Mouse (Mus musculus): ENCODE results near the gene Tmem18. TPM values are rescaled to one million over a fixed set of nuclear protein-coding genes. Genes with fewer than 3 reads are reported as not detected.
A peak's percentile ranks its signal among the peaks of the same experiment; 100 is the strongest.

The Tmem18 gene
- total RNA-seq (2018; cell fraction: chromatin; rRNA removed), result 10 to 100 TPM in 21 of 26 experiments, 1 to 10 TPM in 5; 6.3 to 54.7 (median 24.4) TPM
- 10 to 100 TPM in 20 of 26 experiments, 1 to 10 TPM in 6; 6.8 to 22.0 (median 12.9) TPM for total RNA-seq (2018; cell fraction: cytosol; rRNA removed)
- total RNA-seq (2018; cell fraction: nucleus; rRNA removed), result 10 to 100 TPM in 24 of 26 experiments, 1 to 10 TPM in 2; 9.4 to 41.1 (median 15.9) TPM
- 14.2 to 19.3 TPM (median 18.3 TPM) in 3 replicates for polyA plus RNA-seq (2018)

- Histone ChIP-seq H3K4me3 (ENCODE audit: inconsistent target) (peak within 1 kb of the TSS; percentile 82), H3K36me3 (ENCODE audit: inconsistent target) (peaks cover 31% of the 10 kb centered on the region), H3K79me2 (ENCODE audit: inconsistent target) (peaks cover 9% of the 10 kb centered on the region; the same call in 1 of the 2 replicates), H3K27ac (peak within 1 kb of the TSS; percentile 45)
- under 1% methylated on average over 35 of the region's 35 CpGs for WGBS (ENCODE audit: missing documents)
Measured at GRCm38 (mm10) chr12:30584356-30584740, at the start of gene Tmem18. Gene Tmem18, plus strand, starts transcription at chr12:30584426.

- Histone ChIP-seq H3K79me2 (ENCODE audit: inconsistent target) (no peaks in the 10 kb centered on the region), H3K36me3 (ENCODE audit: inconsistent target) (no peaks in the 10 kb centered on the region), H3K4me3 (ENCODE audit: inconsistent target) (no peak overlapping the region)
Measured at GRCm38 (mm10) chr12:30557349-30557748, 26.9 kb upstream of the Tmem18 start.

GRCm38 (mm10) chr12:30561411-30561810, 22.8 kb upstream of the Tmem18 start:
- WGBS (ENCODE audit: missing documents), result 23% methylated on average over 11 of the region's 11 CpGs
- Histone ChIP-seq H3K27ac (no peak overlapping the region), H3K79me2 (ENCODE audit: inconsistent target) (no peaks in the 10 kb centered on the region), H3K36me3 (ENCODE audit: inconsistent target) (no peaks in the 10 kb centered on the region), H3K4me3 (ENCODE audit: inconsistent target) (no peak overlapping the region)

More at GRCm38 (mm10) chr12:30557349-30557748, 26.9 kb upstream of the Tmem18 start:
- no peak overlapping the region for H3K27ac ChIP-seq

- Histone ChIP-seq H3K79me2 (ENCODE audit: inconsistent target) (no peaks in the 10 kb centered on the region), H3K4me3 (ENCODE audit: inconsistent target) (no peak overlapping the region), H3K27ac (no peak overlapping the region), H3K36me3 (ENCODE audit: inconsistent target) (no peaks in the 10 kb centered on the region)
- whole genome bisulfite sequencing (ENCODE audit: missing documents), result 85% methylated on average over 4 of the region's 4 CpGs
Measured at GRCm38 (mm10) chr12:30572075-30572474, 12.2 kb upstream of the Tmem18 start.

- no peak overlapping the region for H3K4me3 ChIP-seq (ENCODE audit: inconsistent target)
- H3K27ac ChIP-seq, result no peak overlapping the region
- WGBS (ENCODE audit: missing documents), result 72% methylated on average over 3 of the region's 3 CpGs
- no peaks in the 10 kb centered on the region for H3K79me2 ChIP-seq (ENCODE audit: inconsistent target)
- no peaks in the 10 kb centered on the region for H3K36me3 ChIP-seq (ENCODE audit: inconsistent target)
Measured at GRCm38 (mm10) chr12:30575952-30576351, 8.3 kb upstream of the Tmem18 start.

GRCm38 (mm10) chr12:30578019-30578418, 6.2 kb upstream of the Tmem18 start:
- WGBS (ENCODE audit: missing documents), result 22% methylated on average over 5 of the region's 5 CpGs
- H3K79me2 ChIP-seq (ENCODE audit: inconsistent target), result no peaks in the 10 kb centered on the region

GRCm38 (mm10) chr12:30581277-30581676, 2.9 kb upstream of the Tmem18 start:
- 94% methylated on average over 10 of the region's 10 CpGs for WGBS (ENCODE audit: missing documents)

More at GRCm38 (mm10) chr12:30578019-30578418, 6.2 kb upstream of the Tmem18 start:
- no peak overlapping the region for H3K4me3 ChIP-seq (ENCODE audit: inconsistent target)
- H3K36me3 ChIP-seq (ENCODE audit: inconsistent target), result no peaks in the 10 kb centered on the region
- no peak overlapping the region for H3K27ac ChIP-seq

GRCm38 (mm10) chr12:30583586-30584355, 455 bp upstream of the Tmem18 start:
- H3K36me3 ChIP-seq (ENCODE audit: inconsistent target), result peaks cover 26% of the 10 kb centered on the region
- peaks cover 9% of the 10 kb centered on the region; the same call in 1 of the 2 replicates for H3K79me2 ChIP-seq (ENCODE audit: inconsistent target)
- H3K27ac ChIP-seq, result peak overlapping the region; percentile 45
- 17% methylated on average over 12 of the region's 12 CpGs for WGBS (ENCODE audit: missing documents)
- H3K4me3 ChIP-seq (ENCODE audit: inconsistent target), result peak overlapping the region; percentile 82

More at GRCm38 (mm10) chr12:30581277-30581676, 2.9 kb upstream of the Tmem18 start:
- Histone ChIP-seq H3K36me3 (ENCODE audit: inconsistent target) (0 out of 2 replicates have a peak, but pooled peaks cover under 1% of the 10 kb centered on the region), H3K4me3 (ENCODE audit: inconsistent target) (no peak overlapping the region), H3K79me2 (ENCODE audit: inconsistent target) (peaks cover 9% of the 10 kb centered on the region; the same call in 1 of the 2 replicates), H3K27ac (no peak overlapping the region)

GRCm38 (mm10) chr12:30584863-30585262, 637 bp downstream of the Tmem18 start:
- H3K27ac ChIP-seq, result peak overlapping the region; percentile 45

GRCm38 (mm10) chr12:30591832-30592231, 7.6 kb downstream of the Tmem18 start:
- H3K4me3 ChIP-seq (ENCODE audit: inconsistent target), result no peak overlapping the region
- WGBS (ENCODE audit: missing documents), result 96% methylated on average over 5 of the region's 5 CpGs
- H3K27ac ChIP-seq, result no peak overlapping the region
- H3K36me3 ChIP-seq (ENCODE audit: inconsistent target), result peaks cover 48% of the 10 kb centered on the region
- no peaks in the 10 kb centered on the region for H3K79me2 ChIP-seq (ENCODE audit: inconsistent target)

More at GRCm38 (mm10) chr12:30584863-30585262, 637 bp downstream of the Tmem18 start:
- H3K79me2 ChIP-seq (ENCODE audit: inconsistent target), result peaks cover 9% of the 10 kb centered on the region; the same call in 1 of the 2 replicates
- peak overlapping the region; percentile 82 for H3K4me3 ChIP-seq (ENCODE audit: inconsistent target)
- peaks cover 34% of the 10 kb centered on the region for H3K36me3 ChIP-seq (ENCODE audit: inconsistent target)
- WGBS (ENCODE audit: missing documents), result 19% methylated on average over 6 of the region's 6 CpGs

- Histone ChIP-seq H3K4me3 (ENCODE audit: inconsistent target) (no peak overlapping the region), H3K36me3 (ENCODE audit: inconsistent target) (0 out of 2 replicates have a peak, but pooled peaks cover 2% of the 10 kb centered on the region)
- WGBS (ENCODE audit: missing documents), result 36% methylated on average over 6 of the region's 8 CpGs
Measured at GRCm38 (mm10) chr12:30596818-30597407, 12.7 kb downstream of the Tmem18 start.

GRCm38 (mm10) chr12:30598955-30599354, 14.7 kb downstream of the Tmem18 start:
- WGBS (ENCODE audit: missing documents), result 68% methylated on average over 3 of the region's 3 CpGs
- H3K36me3 ChIP-seq (ENCODE audit: inconsistent target), result no peaks in the 10 kb centered on the region
- no peaks in the 10 kb centered on the region for H3K79me2 ChIP-seq (ENCODE audit: inconsistent target)
- peak overlapping the region; percentile 32 for H3K27ac ChIP-seq
- H3K4me3 ChIP-seq (ENCODE audit: inconsistent target), result no peak overlapping the region

More at GRCm38 (mm10) chr12:30596818-30597407, 12.7 kb downstream of the Tmem18 start:
- Histone ChIP-seq H3K79me2 (ENCODE audit: inconsistent target) (no peaks in the 10 kb centered on the region), H3K27ac (no peak overlapping the region)

GRCm38 (mm10) chr12:30599474-30599873, 15.2 kb downstream of the Tmem18 start:
- Histone ChIP-seq H3K4me3 (ENCODE audit: inconsistent target) (no peak overlapping the region), H3K79me2 (ENCODE audit: inconsistent target) (no peaks in the 10 kb centered on the region), H3K27ac (peak overlapping the region; percentile 33), H3K36me3 (ENCODE audit: inconsistent target) (no peaks in the 10 kb centered on the region)
- 44% methylated on average over 2 of the region's 2 CpGs for WGBS (ENCODE audit: missing documents)

GRCm38 (mm10) chr12:30599997-30600396, 15.8 kb downstream of the Tmem18 start:
- 75% methylated on average over 2 of the region's 2 CpGs for WGBS (ENCODE audit: missing documents)
- Histone ChIP-seq H3K36me3 (ENCODE audit: inconsistent target) (no peaks in the 10 kb centered on the region), H3K79me2 (ENCODE audit: inconsistent target) (no peaks in the 10 kb centered on the region), H3K27ac (peak overlapping the region; percentile 33), H3K4me3 (ENCODE audit: inconsistent target) (no peak overlapping the region)
